Mouse (Mus musculus): ENCODE results near the gene Sh3bgrl3.

DNA sequence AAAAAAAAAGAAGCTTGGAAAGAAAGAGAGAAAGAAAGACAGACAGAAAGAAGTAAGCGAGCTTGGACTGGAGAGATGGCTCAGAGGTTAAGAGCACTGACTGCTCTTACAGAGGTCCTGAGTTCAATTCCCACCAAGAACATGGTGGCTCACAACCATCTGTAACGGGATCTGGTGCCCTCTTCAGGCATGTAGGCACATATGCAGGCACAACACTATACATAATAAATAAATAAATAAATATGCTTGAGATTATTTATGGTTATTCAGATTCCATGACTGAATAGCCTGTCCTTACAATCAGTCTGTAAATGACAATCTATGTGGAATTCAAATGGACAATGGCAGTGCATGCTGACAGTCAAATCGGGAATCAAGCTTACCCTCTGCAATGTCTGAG, 38.3 kb upstream of the Sh3bgrl3 start:
- no peak for TF ChIP-seq CTCF (IDR thresholded peaks at IDR 0.05; ENCODE audit: control insufficient read depth, insufficient read depth, insufficient read length)
- TF ChIP-seq MYOG (IDR thresholded peaks at IDR 0.05; ENCODE audit: control insufficient read depth, extremely low read depth, insufficient read length): no peak
- no peak for TF ChIP-seq FOSL1 (IDR thresholded peaks at IDR 0.05; ENCODE audit: insufficient read depth, low read length, poor library complexity, severe bottlenecking)

All from C2C12 (cell line).